13 mouse cellular contexts compared by ENCODE assay signal in the genomic region with DNA sequence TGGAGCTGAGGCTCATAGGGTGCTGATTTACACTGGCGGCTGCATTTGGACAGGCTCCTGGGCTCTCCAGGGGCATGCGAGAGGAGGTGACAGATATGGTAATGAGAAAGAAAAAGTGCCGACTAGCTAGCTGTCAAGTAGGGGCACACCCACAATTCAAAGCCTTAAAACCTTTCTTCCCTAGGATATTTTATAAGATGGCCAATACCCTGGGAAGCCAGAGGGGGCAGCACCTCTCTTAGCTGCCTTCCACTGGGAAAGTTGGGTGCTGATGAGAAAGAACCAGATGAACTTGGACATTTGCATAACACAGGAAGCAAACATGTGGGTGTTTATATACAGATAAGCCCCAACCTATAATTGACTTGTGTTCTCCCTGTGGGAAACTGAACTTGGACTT. TPM values are rescaled to one million over a fixed set of nuclear protein-coding genes. Genes with fewer than 3 reads are reported as not detected.
DNase-seq lines count a peak whose midpoint lies in the region; ATAC-seq and TF ChIP-seq lines count a peak whose summit lies in the region.
"Had no signal": no experiment of that assay in that cellular context is flagged by ENCODE, and none has a peak within 500 bp of the region (broad histone marks: within the 10 kb centered on the region; RNA-seq: fewer than 3 reads in every experiment).

No protein-coding gene starts in this region.

- no peak overlapping the region for H3K27ac ChIP-seq in limb, embryonic 11.5 days (replicated peaks; ENCODE audit: low read depth, low read length)
- no peak overlapping the region for H3K27ac ChIP-seq in limb, embryonic 10.5 days
- no peak overlapping the region for H3K27ac ChIP-seq in ES-Bruce4 (ENCODE audit: insufficient read depth, low read length)
- H3K27ac ChIP-seq: forebrain, embryonic 10.5 days; neural tube, embryonic 13.5 days had no signal

- no peak overlapping the region for H3K4me3 ChIP-seq in limb, embryonic 11.5 days (ENCODE audit: low read depth, low read length)
- no peak overlapping the region for H3K4me3 ChIP-seq in limb, embryonic 10.5 days
- no peak overlapping the region for H3K4me3 ChIP-seq in ES-Bruce4 (ENCODE audit: low read depth, low read length)
- H3K4me3 ChIP-seq: forebrain, embryonic 10.5 days; neural tube, embryonic 13.5 days had no signal

- peak; percentile 54 for TF ChIP-seq CTCF in ES-Bruce4 (IDR thresholded peaks at IDR 0.05; ENCODE audit: low read depth, low read length)

- no peaks in the 10 kb centered on the region for H3K4me1 ChIP-seq in limb, embryonic 11.5 days (ENCODE audit: control insufficient read depth, insufficient read depth, low read length)
- H3K4me1 ChIP-seq in limb, embryonic 10.5 days: no peaks in the 10 kb centered on the region
- H3K4me1 ChIP-seq in ES-Bruce4 (ENCODE audit: control insufficient read depth, insufficient read depth, low read length): no peaks in the 10 kb centered on the region
- H3K4me1 ChIP-seq: forebrain, embryonic 10.5 days; neural tube, embryonic 13.5 days had no signal

- H3K4me2 ChIP-seq in limb, embryonic 11.5 days (ENCODE audit: low read depth, severe bottlenecking): no peak overlapping the region
- H3K4me2 ChIP-seq: neural tube, embryonic 13.5 days had no signal

- no peaks in the 10 kb centered on the region for H3K9me3 ChIP-seq in limb, embryonic 11.5 days (ENCODE audit: control insufficient read depth, low read length)
- H3K9me3 ChIP-seq in limb, embryonic 10.5 days (replicated peaks): no peaks in the 10 kb centered on the region
- H3K9me3 ChIP-seq in ES-Bruce4 (replicated peaks; ENCODE audit: control insufficient read depth, insufficient read depth, low read length, poor library complexity, severe bottlenecking): no peaks in the 10 kb centered on the region
- H3K9me3 ChIP-seq: forebrain, embryonic 10.5 days; neural tube, embryonic 13.5 days had no signal

- no peak for ATAC-seq in limb, embryonic 11.5 days (ENCODE audit: insufficient number of reproducible peaks, low FRiP score, low TSS enrichment, low read depth)
- ATAC-seq in erythroid progenitor cell, adult 5-6 weeks (replicated peaks; ENCODE audit: low FRiP score, poor library complexity, severe bottlenecking): no peak
- no peak for ATAC-seq in megakaryocyte, adult 5-6 weeks (ENCODE audit: poor library complexity, severe bottlenecking)

- TF ChIP-seq EP300 in ES-Bruce4 (IDR thresholded peaks at IDR 0.05; ENCODE audit: insufficient read depth, low read depth, low read length): no peak

- DNase-seq in cerebellum, postnatal 10 days: peak; percentile 38 to 61
- DNase-seq in cerebellum, adult 8-10 months: no peak
- peak; percentile 37 for DNase-seq in limb, embryonic 11.5 days (ENCODE audit: low spot score)
- no peak for DNase-seq in limb, embryonic 10.5 days (ENCODE audit: low spot score)
- DNase-seq in kidney, postnatal 14 days: peak; percentile 8
- DNase-seq: heart, postnatal 36 days; left cerebral cortex, postnatal 4 days; thymus, postnatal 36 days had no signal

- H3K27me3 ChIP-seq in limb, embryonic 11.5 days (ENCODE audit: control insufficient read depth, insufficient read depth, low read length): no peaks in the 10 kb centered on the region
- no peaks in the 10 kb centered on the region for H3K27me3 ChIP-seq in limb, embryonic 10.5 days (ENCODE audit: low read depth, poor library complexity, severe bottlenecking)
- H3K27me3 ChIP-seq in ES-Bruce4 (ENCODE audit: control insufficient read depth, insufficient read depth, low read length, poor library complexity, severe bottlenecking): no peaks in the 10 kb centered on the region
- H3K27me3 ChIP-seq: neural tube, embryonic 13.5 days had no signal

- H3K9ac ChIP-seq in limb, embryonic 11.5 days (ENCODE audit: low read length): no peak overlapping the region
- no peak overlapping the region for H3K9ac ChIP-seq in ES-Bruce4 (ENCODE audit: low read depth, poor library complexity, severe bottlenecking)
- H3K9ac ChIP-seq: neural tube, embryonic 13.5 days had no signal

- no peaks in the 10 kb centered on the region for H3K36me3 ChIP-seq in limb, embryonic 11.5 days (ENCODE audit: control insufficient read depth, insufficient read depth, low read length)
- no peaks in the 10 kb centered on the region for H3K36me3 ChIP-seq in limb, embryonic 10.5 days
- H3K36me3 ChIP-seq in ES-Bruce4 (ENCODE audit: control insufficient read depth, insufficient read depth, low read length, poor library complexity, severe bottlenecking): no peaks in the 10 kb centered on the region
- H3K36me3 ChIP-seq: forebrain, embryonic 10.5 days; neural tube, embryonic 13.5 days had no signal

- 10% methylated on average over 3 of the region's 3 CpGs for WGBS in limb, embryonic 11.5 days
- WGBS in limb, embryonic 10.5 days: 8% methylated on average over 3 of the region's 3 CpGs

- TF ChIP-seq POLR2A in ES-Bruce4 (IDR thresholded peaks at IDR 0.05; ENCODE audit: insufficient read depth, low read length): no peak

RNA-seq across cellular contexts. Expression of a gene that starts 5.5 kb away (rescaled TPM):
- 0.41 and 0.47 TPM in 2 replicates for polyA plus RNA-seq in limb, embryonic 11.5 days (2014; fragmentation: Nextera tagmentation; extraction: Ambion mirVana)
- polyA plus RNA-seq in limb, embryonic 10.5 days (2016; fragmentation: Nextera tagmentation; extraction: Ambion mirVana): 0.11 and 0.20 TPM in 2 replicates
- not detected in 2 replicates for polyA plus RNA-seq in ES-Bruce4 (2011; ENCODE audit: insufficient read depth, insufficient read length, low read depth, missing spikeins)
- not detected in 2 replicates for total RNA-seq in erythroid progenitor cell, adult 5-6 weeks (2015; ENCODE audit: low replicate concordance)
- total RNA-seq in erythroid progenitor cell, adult 5-6 weeks (2017; ENCODE audit: low replicate concordance): not detected in 2 replicates
- total RNA-seq in megakaryocyte, adult 5-6 weeks (2015): not detected in 2 replicates
- total RNA-seq in megakaryocyte, adult 5-6 weeks (2017): not detected in 2 replicates
- total RNA-seq: heart, postnatal 36 days; left cerebral cortex, postnatal 4 days had no signal

RNA-seq across cellular contexts. Expression of a gene that starts 18.3 kb away (rescaled TPM):
- not detected in 2 replicates for polyA plus RNA-seq in limb, embryonic 11.5 days (2014; fragmentation: Nextera tagmentation; extraction: Ambion mirVana)
- not detected in 2 replicates for polyA plus RNA-seq in limb, embryonic 10.5 days (2016; fragmentation: Nextera tagmentation; extraction: Ambion mirVana)
- polyA plus RNA-seq in ES-Bruce4 (2011; ENCODE audit: insufficient read depth, insufficient read length, low read depth, missing spikeins): not detected in 2 replicates
- not detected in 2 replicates for total RNA-seq in erythroid progenitor cell, adult 5-6 weeks (2015; ENCODE audit: low replicate concordance)
- total RNA-seq in erythroid progenitor cell, adult 5-6 weeks (2017; ENCODE audit: low replicate concordance): not detected in 2 replicates
- total RNA-seq in megakaryocyte, adult 5-6 weeks (2015): not detected in 2 replicates
- not detected in 2 replicates for total RNA-seq in megakaryocyte, adult 5-6 weeks (2017)
- total RNA-seq: heart, postnatal 36 days; left cerebral cortex, postnatal 4 days had no signal
- polyA plus RNA-seq: forebrain, embryonic 10.5 days had no signal

RNA-seq across cellular contexts. Expression of a gene that starts 19.9 kb away (rescaled TPM):
- 23.8 and 24.0 TPM in 2 replicates for polyA plus RNA-seq in limb, embryonic 11.5 days (2014; fragmentation: Nextera tagmentation; extraction: Ambion mirVana)
- 18.7 and 20.5 TPM in 2 replicates for polyA plus RNA-seq in limb, embryonic 10.5 days (2016; fragmentation: Nextera tagmentation; extraction: Ambion mirVana)
- 4.1 and 7.1 TPM in 2 replicates for polyA plus RNA-seq in ES-Bruce4 (2011; ENCODE audit: insufficient read depth, insufficient read length, low read depth, missing spikeins)
- total RNA-seq in erythroid progenitor cell, adult 5-6 weeks (2015; ENCODE audit: low replicate concordance): not detected in 2 replicates
- 5.9 TPM in 1 of 2 replicates, not detected in the other for total RNA-seq in erythroid progenitor cell, adult 5-6 weeks (2017; ENCODE audit: low replicate concordance)
- 1.7 and 3.1 TPM in 2 replicates for total RNA-seq in megakaryocyte, adult 5-6 weeks (2015)
- 0.98 TPM in 1 of 2 replicates, not detected in the other for total RNA-seq in megakaryocyte, adult 5-6 weeks (2017)

RNA-seq across cellular contexts. Expression of a gene that starts 31.5 kb away (rescaled TPM):
- polyA plus RNA-seq in limb, embryonic 11.5 days (2014; fragmentation: Nextera tagmentation; extraction: Ambion mirVana): not detected in 2 replicates
- not detected in 2 replicates for polyA plus RNA-seq in limb, embryonic 10.5 days (2016; fragmentation: Nextera tagmentation; extraction: Ambion mirVana)
- not detected in 2 replicates for polyA plus RNA-seq in ES-Bruce4 (2011; ENCODE audit: insufficient read depth, insufficient read length, low read depth, missing spikeins)
- total RNA-seq in erythroid progenitor cell, adult 5-6 weeks (2015; ENCODE audit: low replicate concordance): not detected in 2 replicates
- total RNA-seq in erythroid progenitor cell, adult 5-6 weeks (2017; ENCODE audit: low replicate concordance): 0.68 TPM in 1 of 2 replicates, not detected in the other
- not detected in 2 replicates for total RNA-seq in megakaryocyte, adult 5-6 weeks (2015)
- total RNA-seq in megakaryocyte, adult 5-6 weeks (2017): not detected in 2 replicates
- total RNA-seq: heart, postnatal 36 days; left cerebral cortex, postnatal 4 days had no signal
- polyA plus RNA-seq: forebrain, embryonic 10.5 days had no signal

RNA-seq across cellular contexts. Expression of a gene that starts 46.5 kb away (rescaled TPM):
- not detected in 2 replicates for polyA plus RNA-seq in limb, embryonic 11.5 days (2014; fragmentation: Nextera tagmentation; extraction: Ambion mirVana)
- polyA plus RNA-seq in limb, embryonic 10.5 days (2016; fragmentation: Nextera tagmentation; extraction: Ambion mirVana): not detected in 2 replicates
- polyA plus RNA-seq in ES-Bruce4 (2011; ENCODE audit: insufficient read depth, insufficient read length, low read depth, missing spikeins): not detected in 2 replicates
- total RNA-seq in erythroid progenitor cell, adult 5-6 weeks (2015; ENCODE audit: low replicate concordance): not detected in 2 replicates
- total RNA-seq in erythroid progenitor cell, adult 5-6 weeks (2017; ENCODE audit: low replicate concordance): not detected in 2 replicates
- total RNA-seq in megakaryocyte, adult 5-6 weeks (2015): not detected in 2 replicates
- total RNA-seq in megakaryocyte, adult 5-6 weeks (2017): not detected in 2 replicates
- total RNA-seq: heart, postnatal 36 days; left cerebral cortex, postnatal 4 days had no signal
- polyA plus RNA-seq: forebrain, embryonic 10.5 days had no signal

Comparison
In these comparisons a context has a peak if more than half of its experiments do, and no peak if none do; other contexts are left out.
1. DNase-seq: peak in cerebellum, postnatal 10 days (2 of 2), limb, embryonic 11.5 days (single experiment) and kidney, postnatal 14 days (single experiment); none in cerebellum, adult 8-10 months (single experiment) and limb, embryonic 10.5 days (single experiment).